Mouse (Mus musculus): ENCODE measurements around the gene Ncoa7.

Ncoa7 gene

DNA sequence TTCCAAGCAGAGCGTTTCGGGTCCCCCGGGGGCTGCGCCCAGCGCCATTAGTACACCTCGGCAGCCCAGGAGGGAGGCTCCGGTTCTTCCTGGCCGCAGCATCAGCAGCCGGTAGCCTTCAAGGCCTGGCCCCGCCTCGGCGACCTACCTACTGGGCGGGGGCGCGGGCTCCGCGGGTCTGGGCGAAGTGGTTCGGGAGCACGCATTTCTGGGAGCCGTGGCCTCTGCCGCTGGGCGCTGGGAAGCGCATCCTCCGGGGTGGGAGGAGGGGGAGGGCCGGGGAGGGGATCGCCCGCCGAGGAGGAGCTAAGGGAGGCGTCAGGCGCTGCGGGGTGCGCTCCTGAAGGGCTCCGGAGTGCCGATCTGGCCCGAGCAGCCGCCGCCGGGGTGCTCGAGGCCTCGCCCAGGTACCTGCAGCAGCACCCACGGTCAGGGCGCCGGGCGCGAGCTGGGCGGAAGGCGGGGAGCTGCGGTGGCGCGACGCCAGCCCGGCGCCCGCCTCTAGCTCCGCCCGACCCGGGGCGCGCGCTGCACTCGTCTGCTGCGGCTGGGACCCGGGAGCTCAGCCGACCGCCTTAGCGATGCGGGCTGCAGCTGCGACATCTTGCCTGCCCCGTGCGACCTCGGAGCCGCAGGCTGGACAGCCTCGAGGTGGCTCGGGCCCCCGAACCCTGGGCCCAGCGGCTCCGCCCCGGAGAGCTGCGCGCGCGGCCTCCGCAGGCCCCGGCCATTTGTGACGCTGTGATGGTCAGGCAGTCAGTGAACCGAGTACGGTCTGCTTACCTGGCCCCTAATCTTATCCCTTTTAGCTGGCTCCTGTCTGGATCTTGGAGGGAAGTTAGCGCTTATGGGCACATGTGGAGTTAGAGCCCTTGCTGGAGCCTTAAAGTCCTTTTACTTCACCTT, at the start of gene Ncoa7:
Ncoa7 (minus strand) TSS at position 646 of the 906 bp plus-strand sequence.
- in situ Hi-C loops (cut with MboI), result loop anchor here (10.0 kb wide), 1 partner anchor 188 kb away; no protein-coding TSS in a partner anchor

DNA sequence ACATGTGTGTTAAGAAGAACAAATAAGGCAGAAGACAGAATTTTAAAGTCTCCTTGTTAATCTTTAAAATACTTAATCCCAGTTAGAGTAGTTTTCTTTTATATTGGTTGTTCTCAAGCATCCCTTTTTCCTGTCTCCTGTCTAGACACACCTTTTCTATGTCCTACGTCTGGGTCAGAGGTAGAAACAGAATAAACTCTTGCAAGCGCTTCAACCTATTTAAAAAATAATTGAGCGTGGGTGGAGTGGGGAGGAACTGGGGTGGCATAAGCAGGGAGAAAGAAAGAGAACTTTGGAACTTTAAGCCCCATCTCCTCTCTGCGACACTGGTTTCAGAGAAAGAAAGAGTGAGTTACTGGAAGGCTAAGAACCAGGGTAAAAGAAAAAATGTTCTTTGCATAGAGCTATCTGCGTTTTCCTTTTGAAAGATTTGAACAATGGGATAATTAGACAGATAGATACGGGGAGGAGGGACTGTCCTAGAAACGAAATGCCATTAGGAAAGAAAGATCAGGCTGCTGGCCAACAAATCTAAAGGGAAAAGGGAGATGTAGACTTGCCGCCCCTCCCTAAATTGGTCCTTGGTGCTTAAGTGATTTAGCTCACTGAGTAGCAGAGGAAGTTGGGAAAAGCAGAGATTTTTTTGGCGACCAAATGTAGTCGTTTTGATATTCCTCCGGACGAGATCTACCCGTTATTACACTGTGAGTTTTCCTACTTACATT, 42.1 kb upstream of the Ncoa7 start:
- in situ Hi-C loops (cut with MboI), result loop anchor here (25.0 kb wide), 2 partner anchors 467 to 658 kb away; partner anchors contain the start of gene Hddc2

DNA sequence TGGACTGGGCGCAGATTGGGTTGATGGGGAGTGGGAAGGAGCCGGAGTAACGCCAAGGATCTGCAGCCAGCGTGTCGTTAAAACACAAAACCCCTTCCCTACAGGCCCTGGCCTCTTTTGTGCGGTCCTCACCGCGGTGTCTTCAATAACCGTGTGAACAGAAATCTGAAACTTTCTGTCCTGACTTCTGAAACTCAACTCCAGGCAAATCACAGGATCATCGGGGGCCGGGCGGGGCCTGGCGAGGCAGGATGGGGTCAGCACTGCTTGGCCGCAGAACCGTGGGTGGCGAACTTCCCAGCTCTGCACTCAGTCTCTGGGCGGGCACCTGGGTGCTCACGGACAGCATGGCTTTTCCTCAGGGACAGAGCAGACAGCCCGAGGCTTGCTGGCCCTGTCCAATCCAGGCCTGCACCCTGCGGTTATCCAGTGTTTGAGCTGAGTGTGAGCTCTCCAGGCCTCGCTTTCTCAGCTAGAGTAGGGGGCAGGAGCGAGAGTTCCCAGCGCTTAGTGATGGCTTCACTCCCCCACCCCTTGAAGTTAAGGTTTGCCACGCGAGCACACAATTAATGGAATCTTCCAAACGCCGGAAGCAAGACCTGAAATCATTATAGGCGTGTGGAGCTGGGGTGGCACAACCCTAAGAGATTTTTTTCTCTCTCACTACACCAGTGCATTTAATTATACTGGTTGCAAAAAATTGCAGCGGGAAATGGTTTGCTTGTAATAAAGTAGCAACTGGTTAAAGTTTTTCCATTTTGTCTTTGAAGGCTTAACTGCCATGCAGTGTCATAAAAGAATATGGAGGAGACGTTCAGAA, 41.3 kb upstream of the Ncoa7 start:
- in situ Hi-C loops (cut with MboI), result loop anchor here (25.0 kb wide), 2 partner anchors 468 to 657 kb away; partner anchors contain the start of gene Hddc2

DNA sequence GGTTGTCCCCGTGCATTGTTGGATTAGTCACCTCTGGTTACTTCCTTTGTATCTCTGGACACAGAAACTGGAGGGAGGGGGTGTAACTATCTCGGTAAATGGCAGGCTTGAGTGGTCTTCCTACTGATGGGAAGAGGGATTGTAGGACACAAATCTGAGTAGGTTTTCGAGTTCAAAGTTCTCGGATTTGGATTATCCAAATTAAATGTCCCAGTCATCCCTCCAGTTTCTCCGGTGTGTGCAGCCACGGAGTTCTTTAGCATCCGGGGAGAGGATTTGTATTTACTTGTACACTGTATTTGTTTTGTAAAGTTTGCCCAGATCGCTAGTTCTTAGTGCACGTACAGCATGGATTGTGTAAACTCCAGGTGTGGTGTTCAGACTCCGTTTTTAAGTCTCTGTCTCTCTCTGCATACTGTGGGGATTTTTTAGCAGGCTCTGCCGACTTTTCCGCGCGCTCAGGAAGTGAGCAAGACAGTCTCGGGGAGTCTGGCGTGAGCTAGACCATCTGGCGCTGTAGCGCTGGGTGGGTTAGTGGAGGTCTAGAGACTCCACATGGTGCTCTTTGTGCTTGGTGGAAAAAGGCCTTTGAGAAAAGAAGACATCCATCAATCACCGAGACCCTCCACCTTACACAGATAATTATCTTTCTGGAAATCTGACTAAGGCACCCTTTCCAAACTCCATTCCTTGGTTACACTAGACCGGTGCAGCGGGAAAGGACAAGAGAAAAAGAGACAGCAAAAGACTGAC, 40.5 kb upstream of the Ncoa7 start:
- in situ Hi-C loops (cut with MboI), result loop anchor here (25.0 kb wide), 2 partner anchors 469 to 656 kb away; partner anchors contain the start of gene Hddc2

DNA sequence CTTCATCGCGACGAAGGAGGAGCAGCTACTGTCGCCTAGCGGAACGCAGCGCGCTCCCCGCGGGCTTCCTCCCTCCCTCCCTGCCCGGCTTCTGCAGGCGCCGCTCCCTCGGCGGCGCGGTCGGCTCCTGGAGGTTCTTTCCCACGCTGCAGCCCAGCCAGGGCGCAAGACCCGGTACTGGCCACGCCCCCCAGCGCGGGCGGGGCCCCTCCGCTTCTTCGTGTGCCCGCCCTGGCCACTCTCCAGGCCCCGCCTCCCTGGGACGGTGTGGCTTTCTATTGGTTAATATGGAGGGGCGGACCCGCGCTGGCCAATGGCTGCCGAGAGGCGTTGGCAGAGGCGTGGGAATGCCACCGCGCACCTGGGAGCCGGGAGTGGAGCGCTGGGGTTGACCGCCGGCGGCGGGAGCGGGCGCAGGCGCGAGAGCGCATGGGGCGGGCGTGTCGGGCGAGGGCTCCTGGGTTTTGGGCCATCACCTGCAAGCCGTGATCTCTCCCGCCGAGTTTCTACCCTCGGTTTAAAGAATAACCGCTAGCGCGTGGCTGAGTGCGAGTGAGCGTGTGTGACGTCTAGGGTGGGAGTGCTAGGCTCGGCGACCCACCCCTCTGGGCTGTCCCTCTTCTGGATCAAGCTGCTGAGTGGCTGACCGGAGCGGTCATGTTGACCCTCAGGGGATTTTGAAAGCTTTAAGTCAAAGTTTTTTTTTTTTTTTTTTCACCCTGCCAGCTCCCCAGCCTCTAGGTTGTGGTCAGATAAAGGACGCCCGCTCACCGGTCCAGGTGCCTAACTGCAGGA, 39.7 kb upstream of the Ncoa7 start, which contains the start of gene Hey2:
Hey2 (minus strand) TSS at position 159 of the 795 bp plus-strand sequence.
- in situ Hi-C loops (cut with MboI), result loop anchor here (25.0 kb wide), 2 partner anchors 469 to 656 kb away; partner anchors contain the start of gene Hddc2

DNA sequence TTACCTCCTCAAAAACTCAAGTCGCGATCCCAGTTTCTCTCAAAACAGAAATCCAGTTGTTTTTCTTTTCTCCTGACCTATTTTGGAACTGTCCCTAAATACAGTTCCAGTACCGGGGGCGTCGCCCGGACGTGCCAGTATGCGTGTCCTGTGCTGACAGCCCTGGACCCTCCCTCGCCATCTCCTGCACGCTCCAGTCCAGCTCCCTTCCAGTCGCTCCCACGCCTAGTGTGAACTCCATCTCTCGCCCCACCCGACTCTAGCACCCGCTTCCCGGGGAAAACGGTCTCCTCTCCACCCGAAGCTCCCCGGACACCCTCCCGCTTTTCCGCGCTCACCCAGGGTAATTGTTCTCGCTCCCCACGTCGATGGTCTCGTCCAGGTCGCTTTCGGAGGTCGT, 39.1 kb upstream of the Ncoa7 start:
- in situ Hi-C loops (cut with MboI), result loop anchor here (25.0 kb wide), 2 partner anchors 470 to 655 kb away; partner anchors contain the start of gene Hddc2

DNA sequence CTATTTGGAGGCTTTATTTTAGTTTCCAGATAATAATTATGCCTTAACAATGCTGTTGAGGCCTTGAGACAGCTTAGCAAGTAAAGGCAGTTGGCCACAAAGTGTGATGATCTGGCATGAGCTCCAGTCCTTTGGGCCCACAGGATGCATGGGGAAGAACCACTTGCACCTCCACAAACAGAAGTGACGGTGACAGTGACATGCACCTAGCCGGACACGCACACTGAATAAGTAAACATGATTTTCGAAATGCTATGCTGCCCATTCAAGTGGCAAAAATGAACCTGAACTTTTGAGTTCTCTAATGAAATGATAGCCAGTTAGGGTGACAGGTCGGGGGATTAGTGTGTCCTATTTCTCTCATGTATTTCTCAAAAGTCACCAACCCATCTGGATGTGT, 37.7 kb upstream of the Ncoa7 start:
- in situ Hi-C loops (cut with MboI), result loop anchor here (25.0 kb wide), 2 partner anchors 471 to 654 kb away; partner anchors contain the start of gene Hddc2

DNA sequence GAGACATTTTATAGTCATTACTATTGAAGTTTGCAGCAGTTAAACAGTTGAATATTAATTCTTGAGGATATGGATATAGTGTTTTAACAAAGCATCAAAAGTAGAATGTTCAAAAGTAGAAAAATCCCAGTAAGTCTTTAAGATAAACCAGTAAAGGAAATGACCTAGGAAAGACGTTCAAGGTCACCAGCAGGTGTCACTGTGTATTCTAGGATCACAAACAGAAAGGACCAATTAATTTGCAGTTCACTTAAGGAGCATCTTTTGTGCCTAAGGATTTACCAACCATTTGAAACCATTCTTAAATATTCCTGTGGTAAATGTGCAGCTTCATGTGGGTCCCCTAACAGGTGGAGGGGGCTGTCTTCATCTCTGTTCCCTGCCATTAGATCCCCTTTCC, 35.1 kb upstream of the Ncoa7 start:
- in situ Hi-C loops (cut with MboI), result loop anchor here (25.0 kb wide), 2 partner anchors 474 to 651 kb away; partner anchors contain the start of gene Hddc2

DNA sequence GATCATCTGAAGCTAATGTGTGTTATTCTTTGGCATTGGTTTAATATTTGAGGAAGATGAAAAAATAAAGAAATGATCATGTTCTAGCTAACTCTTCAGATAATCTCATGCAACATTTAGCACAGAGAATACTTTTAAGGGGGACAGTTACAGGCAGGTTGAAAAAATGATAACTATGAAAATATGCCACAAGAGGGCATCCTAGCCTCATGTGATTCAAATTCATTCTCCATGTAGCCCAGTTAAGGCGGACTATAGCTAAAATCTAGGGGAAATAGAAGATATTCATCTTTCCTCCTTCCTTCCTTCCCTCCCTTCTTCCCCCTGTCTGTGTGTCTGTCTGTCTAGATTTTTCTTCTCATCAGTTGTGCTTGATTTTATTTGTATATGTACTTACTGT, 21.9 kb upstream of the Ncoa7 start:
- in situ Hi-C loops (cut with MboI), result loop anchor here (25.0 kb wide), 2 partner anchors 487 to 638 kb away; partner anchors contain the start of gene Hddc2

DNA sequence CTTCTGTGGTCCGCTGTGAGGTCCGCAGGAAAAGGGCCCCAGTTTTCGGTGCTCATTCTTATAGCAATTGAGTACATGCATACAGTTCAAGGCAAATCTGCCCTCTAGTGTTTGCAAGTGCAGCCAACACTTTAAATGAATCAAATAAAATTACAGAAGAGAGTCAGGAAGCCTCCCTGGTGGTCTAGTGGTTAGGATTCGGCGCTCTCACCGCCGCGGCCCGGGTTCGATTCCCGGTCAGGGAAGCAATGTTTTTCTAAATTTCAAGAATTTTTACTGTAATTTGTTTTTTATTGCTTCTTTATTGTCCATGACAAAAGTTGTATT, 7.8 kb upstream of the Ncoa7 start:
- in situ Hi-C loops (cut with MboI), result no loop called here

DNA sequence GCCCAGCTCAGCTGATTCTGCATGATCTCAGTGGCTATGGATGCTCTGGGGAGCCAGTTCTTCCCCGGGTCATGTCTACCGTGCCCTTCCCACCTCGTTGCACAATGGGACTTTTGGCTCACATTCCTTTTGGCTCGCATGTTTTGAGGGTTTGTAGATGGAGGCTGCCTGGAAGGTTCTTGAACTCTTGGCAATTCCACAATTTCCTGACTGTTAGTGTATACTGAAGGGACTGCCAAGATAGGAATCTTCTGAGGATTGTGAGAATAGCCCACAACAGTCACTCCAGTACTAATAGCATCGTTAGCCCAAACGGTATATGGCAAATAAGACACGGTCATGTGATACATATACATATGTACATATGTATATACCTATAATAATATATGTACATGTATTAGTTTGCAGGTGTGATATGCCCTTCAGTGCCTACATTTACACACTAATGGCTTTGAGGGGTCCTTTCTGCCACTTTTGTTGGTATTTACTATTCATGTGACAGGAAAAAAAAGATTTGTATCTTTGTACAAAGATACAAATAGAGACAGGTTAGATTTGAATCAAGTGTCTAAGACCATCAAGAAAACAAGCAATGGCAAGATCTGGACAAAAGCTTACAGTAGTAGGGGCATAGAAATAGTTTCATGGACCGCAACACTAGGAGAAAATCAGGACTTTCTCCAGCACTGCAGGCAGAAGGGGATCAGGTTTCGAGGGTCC, 7.3 kb upstream of the Ncoa7 start:
- in situ Hi-C loops (cut with MboI), result no loop called here

DNA sequence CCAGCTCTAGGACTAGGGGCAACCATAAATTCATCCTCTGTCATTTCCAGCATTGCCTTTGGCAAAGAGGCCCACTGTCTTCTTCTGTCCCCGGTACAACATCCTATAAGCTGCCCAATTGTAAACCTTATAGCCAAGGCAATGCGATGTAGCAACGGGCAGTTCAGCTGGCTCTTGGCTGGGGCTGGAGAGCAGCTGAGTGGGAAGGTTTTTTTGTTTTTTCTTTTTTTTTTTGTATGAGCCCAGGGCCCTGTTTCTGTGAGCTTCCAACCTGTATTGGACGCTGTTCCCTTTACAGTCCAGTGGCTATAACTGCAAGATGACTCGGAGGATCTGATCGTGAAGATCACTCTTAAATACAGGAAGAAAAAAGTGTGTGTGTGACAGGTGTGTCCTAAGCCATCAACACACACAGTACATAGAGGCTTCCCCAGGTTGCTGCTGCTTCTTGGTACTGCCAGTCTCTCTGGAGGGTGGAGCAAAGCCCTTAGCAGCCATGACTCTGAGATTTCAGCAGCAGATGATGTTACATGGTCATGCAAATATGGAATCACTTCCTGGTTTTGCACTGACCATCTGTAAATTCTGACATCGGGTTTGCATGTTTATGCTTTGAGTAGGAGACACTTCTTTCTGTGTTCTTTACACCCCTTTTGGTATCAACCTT, 594 bp upstream of the Ncoa7 start:
- in situ Hi-C loops (cut with MboI), result loop anchor here (10.0 kb wide), 1 partner anchor 189 kb away; no protein-coding TSS in a partner anchor

DNA sequence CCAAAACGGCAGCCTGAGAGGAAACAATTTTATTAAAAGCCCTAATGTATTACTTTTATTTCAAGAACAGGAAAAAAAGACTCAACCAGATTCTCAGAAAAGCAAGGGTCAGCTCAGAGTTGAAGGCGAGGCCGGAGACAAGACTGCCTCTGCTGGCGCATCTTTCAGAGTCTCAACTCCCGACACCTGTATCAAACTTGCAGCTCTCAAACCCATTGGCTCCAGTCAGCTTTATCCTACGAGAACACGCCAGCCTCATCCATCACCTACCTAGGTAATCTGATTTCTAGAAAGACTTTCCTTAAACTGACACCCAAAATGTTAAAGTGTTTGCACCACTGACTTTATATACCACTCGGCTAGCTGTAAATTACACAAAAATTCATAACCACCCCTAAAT, 1.1 kb downstream of the Ncoa7 start:
- in situ Hi-C loops (cut with MboI), result loop anchor here (10.0 kb wide), 1 partner anchor 187 kb away; no protein-coding TSS in a partner anchor

DNA sequence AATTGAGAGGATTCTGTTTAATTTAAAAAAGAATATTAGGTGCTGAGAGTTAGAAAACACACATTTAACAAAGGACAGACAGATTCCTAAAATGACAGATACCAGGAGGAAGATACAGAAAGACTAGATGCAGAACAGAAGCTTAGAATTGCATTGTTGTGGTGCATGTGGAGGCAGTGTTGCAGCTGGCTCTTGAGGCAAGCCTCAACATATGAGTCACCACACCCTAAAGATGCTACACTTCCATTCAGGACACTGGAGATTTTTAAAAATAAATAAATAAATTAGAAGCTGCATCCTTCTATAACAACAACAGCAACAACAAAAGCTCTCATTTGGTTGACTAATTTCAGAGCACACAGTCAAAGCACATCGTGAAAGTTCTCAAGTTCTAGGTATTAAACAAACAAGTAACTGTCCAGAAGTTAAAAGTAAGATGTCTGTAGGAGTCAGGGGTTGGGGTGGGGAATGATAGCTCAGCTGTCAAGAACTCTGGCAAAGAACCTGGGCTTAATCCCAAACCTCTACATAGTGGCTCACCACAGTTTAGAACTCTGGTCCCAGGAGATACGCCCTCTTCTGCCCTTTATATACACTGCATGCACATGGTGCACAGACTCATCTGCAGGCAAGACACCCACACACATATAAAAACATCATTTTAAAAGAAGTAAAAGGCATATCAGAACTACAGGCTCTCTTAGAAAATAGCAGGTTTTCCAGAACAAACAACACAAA, 3.2 kb downstream of the Ncoa7 start:
- in situ Hi-C loops (cut with MboI), result loop anchor here (10.0 kb wide), 1 partner anchor 185 kb away; no protein-coding TSS in a partner anchor

DNA sequence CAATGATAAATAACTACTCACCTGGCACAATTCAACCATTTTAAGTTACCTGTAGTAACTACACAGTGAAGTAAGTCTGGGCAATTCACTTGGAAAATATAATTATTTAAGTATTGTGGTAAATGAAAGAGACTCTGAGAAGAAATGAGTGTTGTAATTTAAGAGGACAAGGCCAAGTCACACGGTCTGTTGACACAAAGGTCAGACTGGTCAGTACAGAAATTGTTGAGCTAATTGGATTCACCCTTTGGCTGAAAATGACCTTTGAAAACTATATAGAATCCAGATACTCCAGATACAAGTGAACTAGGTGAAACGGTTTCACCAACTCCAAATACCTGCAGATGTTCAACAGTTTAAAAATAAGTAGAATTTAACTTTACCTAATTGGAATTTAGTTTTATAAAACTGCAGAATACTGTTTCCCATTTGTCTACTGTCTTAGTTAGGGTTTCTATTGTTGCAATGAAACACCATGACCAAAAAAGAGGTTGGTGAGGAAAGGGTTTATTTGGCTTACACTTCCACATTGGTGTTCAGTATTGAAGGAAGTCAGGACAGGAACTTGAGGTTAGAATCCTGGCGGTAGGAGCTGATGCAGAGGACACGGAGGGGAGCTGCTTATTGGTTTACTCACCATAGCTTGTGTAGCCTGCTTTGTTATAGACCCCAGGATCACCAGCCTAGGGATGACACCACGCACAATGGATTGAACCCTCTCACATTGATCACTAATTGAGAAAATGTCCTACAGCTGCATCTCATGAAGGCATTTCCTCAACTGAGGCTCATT, 6.5 kb downstream of the Ncoa7 start:
- in situ Hi-C loops (cut with MboI), result no loop called here

DNA sequence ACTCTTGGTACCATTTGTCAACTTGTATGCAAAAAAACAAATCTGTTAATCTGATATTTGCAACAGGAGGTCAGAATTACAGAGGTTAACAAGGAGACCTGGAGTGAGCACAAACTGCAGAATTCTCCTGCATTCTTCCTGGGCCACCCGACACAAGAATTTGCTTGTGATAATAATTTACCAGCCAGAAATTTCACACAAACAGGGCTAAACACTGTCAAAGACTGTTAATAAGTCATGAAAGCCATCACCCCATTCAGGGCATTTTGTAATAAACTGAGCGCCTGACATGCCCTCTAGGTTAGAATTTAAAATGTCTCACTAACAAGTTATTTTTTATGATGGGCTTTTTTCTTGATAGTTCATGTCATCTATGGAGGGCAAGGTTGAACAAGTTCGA, 12.1 kb downstream of the Ncoa7 start:
- in situ Hi-C loops (cut with MboI), result no loop called here

DNA sequence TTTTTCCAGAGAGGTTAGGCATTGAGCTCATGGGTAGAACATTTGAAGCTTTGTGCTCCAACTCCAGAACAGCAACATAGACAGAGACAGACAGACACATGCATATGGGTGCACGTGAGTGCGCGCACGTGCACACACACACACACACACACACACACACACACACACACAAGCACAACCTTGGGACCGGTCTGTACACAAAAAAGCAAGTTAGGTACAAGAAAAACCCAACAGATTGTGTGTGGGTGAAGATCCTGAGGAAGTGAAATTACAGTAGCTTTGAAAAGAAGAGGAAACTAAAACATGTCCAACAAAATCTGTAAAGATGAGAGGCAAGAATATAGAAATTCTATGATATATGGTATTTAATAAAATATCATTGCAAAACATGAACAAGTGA, 13.6 kb downstream of the Ncoa7 start:
- in situ Hi-C loops (cut with MboI), result no loop called here
